Mouse (Mus musculus): Measurements from ENCODE around the gene Ncs1. TPM values are rescaled to one million over a fixed set of nuclear protein-coding genes. Genes with fewer than 3 reads are reported as not detected.

Gene Ncs1
- polyA plus RNA-seq, 1 experiment from 2014 or later: 11.8 TPM

GRCm38 (mm10) chr2:31208544-31209142 lies 37.0 kb upstream of the Ncs1 start:
- Histone ChIP-seq H3K27me3 (ENCODE audit: control insufficient read depth, insufficient read depth, low read depth, low read length) (no peaks in the 10 kb centered on the region), H3K9ac (ENCODE audit: low read length) (no peak overlapping the region), H3K27ac (ENCODE audit: low read length) (no peak overlapping the region), H3K4me3 (ENCODE audit: low read length) (no peak overlapping the region), H3K9me3 (ENCODE audit: control insufficient read depth, low read length) (no peaks in the 10 kb centered on the region), H3K4me1 (replicated peaks; ENCODE audit: control insufficient read depth, insufficient read depth, low read length) (no peaks in the 10 kb centered on the region), H3K4me2 (ENCODE audit: low read depth, low read length) (no peak overlapping the region), H3K36me3 (ENCODE audit: control insufficient read depth, insufficient read depth, low read length) (peaks cover 21% of the 10 kb centered on the region)
- no peak for ATAC-seq (ENCODE audit: low read depth)
- 87% methylated on average over 13 of the region's 13 CpGs for WGBS

GRCm38 (mm10) chr2:31209525-31209924 lies 36.1 kb upstream of the Ncs1 start:
- H3K36me3 ChIP-seq (ENCODE audit: control insufficient read depth, insufficient read depth, low read length): peaks cover 23% of the 10 kb centered on the region
- H3K9ac ChIP-seq (ENCODE audit: low read length): no peak overlapping the region
- no peaks in the 10 kb centered on the region for H3K9me3 ChIP-seq (ENCODE audit: control insufficient read depth, low read length)
- 73% methylated on average over 4 of the region's 4 CpGs for WGBS
- ATAC-seq (ENCODE audit: low read depth): no peak
- H3K4me2 ChIP-seq (ENCODE audit: low read depth, low read length): no peak overlapping the region
- no peaks in the 10 kb centered on the region for H3K27me3 ChIP-seq (ENCODE audit: control insufficient read depth, insufficient read depth, low read depth, low read length)
- no peaks in the 10 kb centered on the region for H3K4me1 ChIP-seq (replicated peaks; ENCODE audit: control insufficient read depth, insufficient read depth, low read length)
- no peak overlapping the region for H3K4me3 ChIP-seq (ENCODE audit: low read length)
- no peak overlapping the region for H3K27ac ChIP-seq (ENCODE audit: low read length)

GRCm38 (mm10) chr2:31210144-31210847 lies 35.3 kb upstream of the Ncs1 start:
- Histone ChIP-seq H3K36me3 (ENCODE audit: control insufficient read depth, insufficient read depth, low read length) (peaks cover 25% of the 10 kb centered on the region), H3K9ac (ENCODE audit: low read length) (no peak overlapping the region), H3K4me1 (replicated peaks; ENCODE audit: control insufficient read depth, insufficient read depth, low read length) (no peaks in the 10 kb centered on the region), H3K27ac (ENCODE audit: low read length) (no peak overlapping the region), H3K4me2 (ENCODE audit: low read depth, low read length) (no peak overlapping the region), H3K4me3 (ENCODE audit: low read length) (no peak overlapping the region), H3K9me3 (ENCODE audit: control insufficient read depth, low read length) (no peaks in the 10 kb centered on the region), H3K27me3 (ENCODE audit: control insufficient read depth, insufficient read depth, low read depth, low read length) (no peaks in the 10 kb centered on the region)
- ATAC-seq (ENCODE audit: low read depth): no peak
- 74% methylated on average over 11 of the region's 11 CpGs for WGBS

- no peaks in the 10 kb centered on the region for H3K27me3 ChIP-seq (ENCODE audit: control insufficient read depth, insufficient read depth, low read depth, low read length)
- ATAC-seq (ENCODE audit: low read depth): no peak
- no peak overlapping the region for H3K27ac ChIP-seq (ENCODE audit: low read length)
- H3K9ac ChIP-seq (ENCODE audit: low read length): no peak overlapping the region
- no peaks in the 10 kb centered on the region for H3K9me3 ChIP-seq (ENCODE audit: control insufficient read depth, low read length)
- 55% methylated on average over 3 of the region's 3 CpGs for WGBS
- peaks cover 25% of the 10 kb centered on the region for H3K36me3 ChIP-seq (ENCODE audit: control insufficient read depth, insufficient read depth, low read length)
- no peak overlapping the region for H3K4me3 ChIP-seq (ENCODE audit: low read length)
- no peak overlapping the region for H3K4me2 ChIP-seq (ENCODE audit: low read depth, low read length)
- H3K4me1 ChIP-seq (replicated peaks; ENCODE audit: control insufficient read depth, insufficient read depth, low read length): no peaks in the 10 kb centered on the region
Measured at GRCm38 (mm10) chr2:31211204-31211603, 34.4 kb upstream of the Ncs1 start.

DNA sequence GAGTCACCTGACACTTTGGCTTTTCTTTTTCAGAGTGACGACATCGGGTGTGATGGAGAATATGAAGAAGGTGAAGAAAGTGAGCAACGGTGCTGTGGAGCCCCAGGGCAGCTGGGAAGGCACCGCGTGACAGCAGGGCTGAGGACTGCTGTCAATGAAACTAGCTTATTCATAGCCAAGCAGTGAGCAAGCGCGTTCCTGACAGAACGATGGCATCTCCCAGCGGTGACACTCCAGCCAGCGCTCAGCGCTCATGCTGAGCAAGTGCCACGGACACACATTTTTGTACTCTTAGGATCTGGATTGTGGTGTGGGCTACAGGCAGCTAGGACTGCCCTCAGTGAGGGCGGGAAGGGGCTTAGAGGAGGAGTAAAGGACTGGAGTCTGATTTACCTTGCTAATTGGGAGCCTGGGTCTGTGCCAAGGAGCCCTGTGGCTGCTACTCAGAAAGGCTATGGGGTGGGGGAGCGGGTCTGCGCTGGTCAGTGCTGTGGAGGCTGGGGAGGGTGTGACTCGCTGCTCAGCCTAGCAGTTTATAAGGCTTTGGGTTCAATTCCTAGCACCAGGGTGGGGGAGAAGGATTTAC lies 31.3 kb upstream of the Ncs1 start:
- Histone ChIP-seq H3K9me3 (ENCODE audit: control insufficient read depth, low read length) (no peaks in the 10 kb centered on the region), H3K4me1 (replicated peaks; ENCODE audit: control insufficient read depth, insufficient read depth, low read length) (no peaks in the 10 kb centered on the region), H3K4me3 (ENCODE audit: low read length) (no peak overlapping the region), H3K27me3 (ENCODE audit: control insufficient read depth, insufficient read depth, low read depth, low read length) (no peaks in the 10 kb centered on the region), H3K9ac (ENCODE audit: low read length) (no peak overlapping the region), H3K27ac (ENCODE audit: low read length) (no peak overlapping the region), H3K4me2 (ENCODE audit: low read depth, low read length) (no peak overlapping the region), H3K36me3 (ENCODE audit: control insufficient read depth, insufficient read depth, low read length) (peaks cover 16% of the 10 kb centered on the region)
- 87% methylated on average over 16 of the region's 16 CpGs for WGBS
- no peak for ATAC-seq (ENCODE audit: low read depth)

GRCm38 (mm10) chr2:31218611-31219010 lies 27.0 kb upstream of the Ncs1 start:
- H3K9ac ChIP-seq (ENCODE audit: low read length): no peak overlapping the region
- H3K36me3 ChIP-seq (ENCODE audit: control insufficient read depth, insufficient read depth, low read length): peaks cover 4% of the 10 kb centered on the region
- 80% methylated on average over 3 of the region's 3 CpGs for WGBS

GRCm38 (mm10) chr2:31219470-31219869 lies 26.2 kb upstream of the Ncs1 start:
- 70% methylated on average over 6 of the region's 6 CpGs for WGBS
- H3K27ac ChIP-seq (ENCODE audit: low read length): no peak overlapping the region
- ATAC-seq (ENCODE audit: low read depth): no peak
- H3K36me3 ChIP-seq (ENCODE audit: control insufficient read depth, insufficient read depth, low read length): peaks cover 2% of the 10 kb centered on the region
- H3K4me2 ChIP-seq (ENCODE audit: low read depth, low read length): no peak overlapping the region
- H3K4me1 ChIP-seq (replicated peaks; ENCODE audit: control insufficient read depth, insufficient read depth, low read length): no peaks in the 10 kb centered on the region
- H3K9ac ChIP-seq (ENCODE audit: low read length): no peak overlapping the region
- no peak overlapping the region for H3K4me3 ChIP-seq (ENCODE audit: low read length)
- no peaks in the 10 kb centered on the region for H3K27me3 ChIP-seq (ENCODE audit: control insufficient read depth, insufficient read depth, low read depth, low read length)
- H3K9me3 ChIP-seq (ENCODE audit: control insufficient read depth, low read length): no peaks in the 10 kb centered on the region

More at GRCm38 (mm10) chr2:31218611-31219010, 27.0 kb upstream of the Ncs1 start:
- H3K27ac ChIP-seq (ENCODE audit: low read length): no peak overlapping the region
- no peaks in the 10 kb centered on the region for H3K4me1 ChIP-seq (replicated peaks; ENCODE audit: control insufficient read depth, insufficient read depth, low read length)
- H3K4me3 ChIP-seq (ENCODE audit: low read length): no peak overlapping the region
- H3K27me3 ChIP-seq (ENCODE audit: control insufficient read depth, insufficient read depth, low read depth, low read length): no peaks in the 10 kb centered on the region
- H3K9me3 ChIP-seq (ENCODE audit: control insufficient read depth, low read length): no peaks in the 10 kb centered on the region
- no peak overlapping the region for H3K4me2 ChIP-seq (ENCODE audit: low read depth, low read length)
- no peak for ATAC-seq (ENCODE audit: low read depth)

DNA sequence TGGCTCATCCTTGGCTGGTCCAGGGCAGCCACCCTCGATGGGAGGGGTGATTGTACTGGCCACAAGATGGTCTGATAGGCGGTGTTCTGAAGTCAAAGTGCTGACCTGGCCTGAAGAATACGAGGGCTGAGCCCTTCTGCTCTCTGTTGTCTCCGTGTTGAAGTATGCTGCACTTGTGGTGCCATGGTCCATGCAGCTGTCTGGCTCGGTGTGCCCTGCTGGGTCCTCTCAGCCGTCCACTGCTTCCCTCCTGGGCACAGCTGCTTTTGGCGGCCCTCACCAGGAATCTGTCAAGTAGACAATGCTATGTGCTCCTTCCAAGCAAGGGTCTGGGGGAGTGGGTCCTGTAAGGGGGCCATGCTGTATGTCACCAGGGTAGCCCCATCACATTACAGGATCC lies 24.8 kb upstream of the Ncs1 start:
- H3K9ac ChIP-seq (ENCODE audit: low read length): no peak overlapping the region
- no peaks in the 10 kb centered on the region for H3K4me1 ChIP-seq (replicated peaks; ENCODE audit: control insufficient read depth, insufficient read depth, low read length)
- H3K9me3 ChIP-seq (ENCODE audit: control insufficient read depth, low read length): no peaks in the 10 kb centered on the region
- WGBS: 53% methylated on average over 7 of the region's 7 CpGs
- no peak for ATAC-seq (ENCODE audit: low read depth)
- no peaks in the 10 kb centered on the region for H3K36me3 ChIP-seq (ENCODE audit: control insufficient read depth, insufficient read depth, low read length)
- H3K27ac ChIP-seq (ENCODE audit: low read length): no peak overlapping the region
- H3K4me2 ChIP-seq (ENCODE audit: low read depth, low read length): no peak overlapping the region
- no peaks in the 10 kb centered on the region for H3K27me3 ChIP-seq (ENCODE audit: control insufficient read depth, insufficient read depth, low read depth, low read length)
- H3K4me3 ChIP-seq (ENCODE audit: low read length): no peak overlapping the region

DNA sequence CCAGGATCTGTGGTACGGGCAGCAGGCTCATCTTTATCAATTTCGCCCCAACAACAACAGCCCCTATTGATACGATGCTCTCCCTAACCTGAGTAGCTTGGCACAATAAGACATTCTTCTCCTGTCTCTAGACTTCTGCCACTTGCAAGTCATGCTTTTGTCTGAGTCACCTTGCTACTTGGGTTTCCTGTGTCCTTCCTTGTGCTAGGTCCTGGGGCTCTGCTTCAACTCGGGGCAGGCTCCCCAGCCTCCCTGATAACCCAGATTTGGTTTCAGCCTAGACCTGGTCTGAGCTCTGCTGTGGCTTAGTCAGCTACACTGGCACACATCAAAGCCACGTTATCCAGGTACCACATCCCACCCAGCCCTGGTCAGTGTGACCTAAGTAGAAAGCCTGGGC lies 24.0 kb upstream of the Ncs1 start:
- no peaks in the 10 kb centered on the region for H3K36me3 ChIP-seq (ENCODE audit: control insufficient read depth, insufficient read depth, low read length)
- no peak for ATAC-seq (ENCODE audit: low read depth)
- 72% methylated on average over 5 of the region's 5 CpGs for WGBS
- no peak overlapping the region for H3K4me2 ChIP-seq (ENCODE audit: low read depth, low read length)
- no peak overlapping the region for H3K27ac ChIP-seq (ENCODE audit: low read length)
- peaks cover 5% of the 10 kb centered on the region for H3K9me3 ChIP-seq (ENCODE audit: control insufficient read depth, low read length)
- H3K9ac ChIP-seq (ENCODE audit: low read length): no peak overlapping the region
- H3K4me3 ChIP-seq (ENCODE audit: low read length): no peak overlapping the region
- no peaks in the 10 kb centered on the region for H3K4me1 ChIP-seq (replicated peaks; ENCODE audit: control insufficient read depth, insufficient read depth, low read length)
- no peaks in the 10 kb centered on the region for H3K27me3 ChIP-seq (ENCODE audit: control insufficient read depth, insufficient read depth, low read depth, low read length)
